Mouse (Mus musculus) gastrocnemius, adult 2 months (tissue): ENCODE measurements around the gene Sfxn3. TPM values are rescaled to one million over a fixed set of nuclear protein-coding genes. Genes with fewer than 3 reads are reported as not detected.
A peak's percentile ranks its signal among the peaks of the same experiment; 100 is the strongest.

Experiments used
- DNase-seq: peaks from one replicate; pipeline ENCODE4 v3.0.0; 2022
- H3K27ac ChIP-seq: fragments of 200-600 bp; 2 replicates; pipeline ENCODE4 v1.8.1; 2022; ENCODE audit warnings: mild to moderate bottlenecking
- H3K4me3 ChIP-seq: fragments of 200-600 bp; 2 replicates; pipeline ENCODE4 v1.8.1; 2022; ENCODE audit warnings: mild to moderate bottlenecking, moderate library complexity
- CTCF ChIP-seq: fragments of 200-600 bp; IDR thresholded peaks from 2 replicates; pipeline ENCODE4 v1.8.1; 2022; ENCODE audit warnings: antibody characterized with exemption, mild to moderate bottlenecking, moderate library complexity
- intact Hi-C: fragments of 180-260 bp; cut with DNase I; formaldehyde crosslinking; loops from one replicate; pipeline ENCODE4 v1.15.1; 2025
- total RNA-seq, 2 experiments: library from RNA; stranded (reverse); gene quantifications; 2 replicates each; pipeline ENCODE4 v1.2.3; 2021

Gene Sfxn3
- total RNA-seq, 2 experiments from 2014 or later, result 17.1 to 25.1 TPM

- intact Hi-C loops, result no loop called here
- H3K27ac ChIP-seq, result peak overlapping the region; percentile 99
- TF ChIP-seq CTCF, result peak; percentile 76
- H3K4me3 ChIP-seq, result peak overlapping the region; percentile 88
- peak; percentile 81 for DNase-seq
These were observed 29.5 kb downstream of the Sfxn3 start for GRCm38 (mm10) chr19:45076586-45077510.

- Histone ChIP-seq H3K4me3 (peak overlapping the region; percentile 88), H3K27ac (peak overlapping the region; percentile 99)
- intact Hi-C loops, result no loop called here
- TF ChIP-seq CTCF, result no peak
- peak; percentile 24 for DNase-seq
These were observed 30.7 kb downstream of the Sfxn3 start for GRCm38 (mm10) chr19:45077742-45078645.

- intact Hi-C loops, result no loop called here
These were observed 31.9 kb downstream of the Sfxn3 start for GRCm38 (mm10) chr19:45078971-45079764.

GRCm38 (mm10) chr19:45079769-45080515 lies 32.6 kb downstream of the Sfxn3 start:
- H3K27ac ChIP-seq, result peak overlapping the region; percentile 68
- intact Hi-C loops, result no loop called here
- DNase-seq, result peak; percentile 78
- H3K4me3 ChIP-seq, result peak overlapping the region; percentile 63
- TF ChIP-seq CTCF, result no peak

More at GRCm38 (mm10) chr19:45078971-45079764, 31.9 kb downstream of the Sfxn3 start:
- TF ChIP-seq CTCF, result peak; percentile 44; the same call in 1 of the 2 replicates
- Histone ChIP-seq H3K27ac (peak overlapping the region; percentile 68), H3K4me3 (peak overlapping the region; percentile 63)
- no peak for DNase-seq

GRCm38 (mm10) chr19:45080711-45081110 lies 33.4 kb downstream of the Sfxn3 start:
- H3K27ac ChIP-seq, result peak overlapping the region; percentile 68; the same call in 1 of the 2 replicates
- TF ChIP-seq CTCF, result no peak
- intact Hi-C loops, result no loop called here
- H3K4me3 ChIP-seq, result peak overlapping the region; percentile 63
- DNase-seq, result no peak

- intact Hi-C loops, result no loop called here
- no peak; the same call in 1 of the 2 replicates for TF ChIP-seq CTCF
- H3K4me3 ChIP-seq, result peak overlapping the region; percentile 32; the same call in 1 of the 2 replicates
- peak; percentile 75 for DNase-seq
- no peak overlapping the region for H3K27ac ChIP-seq
These were observed 34.0 kb downstream of the Sfxn3 start for GRCm38 (mm10) chr19:45081279-45081678.

- H3K27ac ChIP-seq, result no peak overlapping the region
- H3K4me3 ChIP-seq, result no peak overlapping the region
- intact Hi-C loops, result no loop called here
- TF ChIP-seq CTCF, result peak; percentile 71
- DNase-seq, result peak; percentile 56
These were observed 34.7 kb downstream of the Sfxn3 start for GRCm38 (mm10) chr19:45081841-45082550.

GRCm38 (mm10) chr19:45097868-45098267 lies 50.6 kb downstream of the Sfxn3 start:
- intact Hi-C loops, result no loop called here
- no peak overlapping the region for H3K4me3 ChIP-seq
- H3K27ac ChIP-seq, result no peak overlapping the region
- TF ChIP-seq CTCF, result no peak
- peak; percentile 48 for DNase-seq

GRCm38 (mm10) chr19:45100486-45101270 lies 53.4 kb downstream of the Sfxn3 start:
- intact Hi-C loops, result no loop called here
- no peak for DNase-seq
- Histone ChIP-seq H3K4me3 (no peak overlapping the region), H3K27ac (no peak overlapping the region)
- no peak for TF ChIP-seq CTCF

- Histone ChIP-seq H3K27ac (no peak overlapping the region), H3K4me3 (no peak overlapping the region)
- intact Hi-C loops, result no loop called here
- DNase-seq, result no peak
- no peak for TF ChIP-seq CTCF
These were observed 58.3 kb downstream of the Sfxn3 start for GRCm38 (mm10) chr19:45105591-45105990.

Other genes with a start within 250 kb of the Sfxn3 start
- 10 to 100 TPM; 11.9 to 14.5 TPM for gene Slf2, start 116.4 kb upstream of the Sfxn3 start, total RNA-seq
- under 1 TPM; 0.10 to 0.11 TPM for gene Sema4g, start 58.4 kb upstream of the Sfxn3 start, total RNA-seq
- 10 to 100 TPM; 18.0 to 25.4 TPM for gene Twnk, start 41.8 kb upstream of the Sfxn3 start, total RNA-seq
- gene Mrpl43, start 41.1 kb upstream of the Sfxn3 start, total RNA-seq, result 10 to 100 TPM; 31.0 to 42.5 TPM
- gene Lzts2, start 33.1 kb upstream of the Sfxn3 start, total RNA-seq, result 10 to 100 TPM; 21.0 to 29.3 TPM
- gene Pdzd7, start 1.8 kb upstream of the Sfxn3 start, total RNA-seq, result 1 to 10 TPM; 5.9 to 6.8 TPM
- 1 to 10 TPM; 4.2 to 5.9 TPM for gene Kazald1, start 27.7 kb downstream of the Sfxn3 start, total RNA-seq
- not detected for gene Tlx1, start 103.2 kb downstream of the Sfxn3 start, total RNA-seq
- gene Lbx1, start 188.3 kb downstream of the Sfxn3 start, total RNA-seq, result 10 to 100 TPM; 46.0 to 66.8 TPM